Mouse (Mus musculus) heart, postnatal 0 days (tissue): ENCODE measurements around the gene Cdca5.
"Not testable (repeated sequence)": the region's sequence is repeated elsewhere in the genome, so short reads cannot be mapped to it uniquely, and the experiment has no call there.

Experiments used
- CTCF ChIP-seq: IDR thresholded peaks from 2 replicates; pipeline ENCODE4 v1.5.1; 2016; ENCODE audit warnings: antibody characterized with exemption, control low read depth, low read depth
- EP300 ChIP-seq: IDR thresholded peaks from 2 replicates; pipeline ENCODE4 v1.6.1; 2016; ENCODE audit warnings: antibody characterized with exemption, low read depth

- peak; percentile 54 for TF ChIP-seq CTCF
- TF ChIP-seq EP300: not testable (repeated sequence)
These were observed 40.7 kb upstream of the Cdca5 start for GRCm38 (mm10) chr19:6044102-6044501.
